Mouse (Mus musculus): Measurements from ENCODE around the gene Rtn4r. TPM values are rescaled to one million over a fixed set of nuclear protein-coding genes. Genes with fewer than 3 reads are reported as not detected.
"Not testable (repeated sequence)": the region's sequence is repeated elsewhere in the genome, so short reads cannot be mapped to it uniquely, and the experiment has no call there.

Rtn4r gene
- polyA plus RNA-seq, 1 experiment from 2014 or later, result 18.6 TPM

GRCm38 (mm10) chr16:18185715-18186449, 58.4 kb downstream of the Rtn4r start:
- no peaks in the 10 kb centered on the region for H3K27me3 ChIP-seq (ENCODE audit: control insufficient read depth, insufficient read depth, low read length)
- no peak overlapping the region for H3K4me3 ChIP-seq (replicated peaks; ENCODE audit: low read depth, low read length)
- no peaks in the 10 kb centered on the region for H3K4me1 ChIP-seq (ENCODE audit: control insufficient read depth, insufficient read depth, low read length)
- DNase-seq (no peak), ATAC-seq (ENCODE audit: low FRiP score, low TSS enrichment) (no peak)
- H3K9ac ChIP-seq (replicated peaks; ENCODE audit: low read length), result no peak overlapping the region
- no peak overlapping the region for H3K27ac ChIP-seq (replicated peaks; ENCODE audit: low read depth, low read length)
- no peaks in the 10 kb centered on the region for H3K9me3 ChIP-seq (ENCODE audit: control insufficient read depth, low read length)
- no peaks in the 10 kb centered on the region for H3K36me3 ChIP-seq (ENCODE audit: control insufficient read depth, insufficient read depth, low read length)
- WGBS, result 90% methylated on average over 8 of the region's 8 CpGs
- H3K4me2 ChIP-seq (ENCODE audit: low read length), result no peak overlapping the region

- ATAC-seq (ENCODE audit: low FRiP score, low TSS enrichment), result no peak
- Histone ChIP-seq H3K9me3 (ENCODE audit: control insufficient read depth, low read length) (no peaks in the 10 kb centered on the region), H3K4me1 (ENCODE audit: control insufficient read depth, insufficient read depth, low read length) (no peaks in the 10 kb centered on the region), H3K27me3 (ENCODE audit: control insufficient read depth, insufficient read depth, low read length) (no peaks in the 10 kb centered on the region), H3K27ac (replicated peaks; ENCODE audit: low read depth, low read length) (no peak overlapping the region), H3K9ac (replicated peaks; ENCODE audit: low read length) (no peak overlapping the region), H3K36me3 (ENCODE audit: control insufficient read depth, insufficient read depth, low read length) (no peaks in the 10 kb centered on the region), H3K4me3 (replicated peaks; ENCODE audit: low read depth, low read length) (no peak overlapping the region), H3K4me2 (ENCODE audit: low read length) (no peak overlapping the region)
- no peak for DNase-seq
- 89% methylated on average over 4 of the region's 4 CpGs for WGBS
Measured at GRCm38 (mm10) chr16:18186798-18187197, 59.4 kb downstream of the Rtn4r start.

- ATAC-seq (ENCODE audit: low FRiP score, low TSS enrichment), result no peak
Measured at GRCm38 (mm10) chr16:18187221-18187620, 59.8 kb downstream of the Rtn4r start.

GRCm38 (mm10) chr16:18191006-18191405, 63.6 kb downstream of the Rtn4r start:
- DNase-seq (no peak), ATAC-seq (ENCODE audit: low FRiP score, low TSS enrichment) (no peak)
- Histone ChIP-seq H3K27ac (replicated peaks; ENCODE audit: low read depth, low read length) (no peak overlapping the region), H3K4me1 (ENCODE audit: control insufficient read depth, insufficient read depth, low read length) (peaks cover 13% of the 10 kb centered on the region), H3K36me3 (ENCODE audit: control insufficient read depth, insufficient read depth, low read length) (no peaks in the 10 kb centered on the region), H3K4me3 (replicated peaks; ENCODE audit: low read depth, low read length) (no peak overlapping the region), H3K27me3 (ENCODE audit: control insufficient read depth, insufficient read depth, low read length) (no peaks in the 10 kb centered on the region), H3K4me2 (ENCODE audit: low read length) (no peak overlapping the region), H3K9ac (replicated peaks; ENCODE audit: low read length) (no peak overlapping the region), H3K9me3 (ENCODE audit: control insufficient read depth, low read length) (no peaks in the 10 kb centered on the region)
- 82% methylated on average over 2 of the region's 2 CpGs for WGBS

More at GRCm38 (mm10) chr16:18187221-18187620, 59.8 kb downstream of the Rtn4r start:
- Histone ChIP-seq H3K9ac (replicated peaks; ENCODE audit: low read length) (no peak overlapping the region), H3K36me3 (ENCODE audit: control insufficient read depth, insufficient read depth, low read length) (no peaks in the 10 kb centered on the region), H3K4me2 (ENCODE audit: low read length) (no peak overlapping the region), H3K27ac (replicated peaks; ENCODE audit: low read depth, low read length) (no peak overlapping the region), H3K4me3 (replicated peaks; ENCODE audit: low read depth, low read length) (no peak overlapping the region), H3K4me1 (ENCODE audit: control insufficient read depth, insufficient read depth, low read length) (no peaks in the 10 kb centered on the region), H3K9me3 (ENCODE audit: control insufficient read depth, low read length) (no peaks in the 10 kb centered on the region), H3K27me3 (ENCODE audit: control insufficient read depth, insufficient read depth, low read length) (no peaks in the 10 kb centered on the region)
- no peak for DNase-seq
- WGBS, result 95% methylated on average over 3 of the region's 3 CpGs

GRCm38 (mm10) chr16:18194208-18194985, 67.0 kb downstream of the Rtn4r start:
- Histone ChIP-seq H3K9me3 (ENCODE audit: control insufficient read depth, low read length) (no peaks in the 10 kb centered on the region), H3K36me3 (ENCODE audit: control insufficient read depth, insufficient read depth, low read length) (no peaks in the 10 kb centered on the region), H3K4me3 (replicated peaks; ENCODE audit: low read depth, low read length) (no peak overlapping the region), H3K27ac (replicated peaks; ENCODE audit: low read depth, low read length) (peak overlapping the region; percentile 45; the same call in 1 of the 2 replicates), H3K4me2 (ENCODE audit: low read length) (no peak overlapping the region), H3K4me1 (ENCODE audit: control insufficient read depth, insufficient read depth, low read length) (peaks cover 30% of the 10 kb centered on the region), H3K27me3 (ENCODE audit: control insufficient read depth, insufficient read depth, low read length) (no peaks in the 10 kb centered on the region), H3K9ac (replicated peaks; ENCODE audit: low read length) (0 out of 2 replicates have a peak overlapping the region, but pooled peaks have one; percentile 23)
- ATAC-seq (ENCODE audit: low FRiP score, low TSS enrichment) (no peak; the same call in 1 of the 2 replicates), DNase-seq (peak; percentile 44)
- 57% methylated on average over 15 of the region's 15 CpGs for WGBS

- H3K9ac ChIP-seq (replicated peaks; ENCODE audit: low read length), result no peak overlapping the region
- H3K9me3 ChIP-seq (ENCODE audit: control insufficient read depth, low read length), result no peaks in the 10 kb centered on the region
- H3K36me3 ChIP-seq (ENCODE audit: control insufficient read depth, insufficient read depth, low read length), result no peaks in the 10 kb centered on the region
- H3K4me3 ChIP-seq (replicated peaks; ENCODE audit: low read depth, low read length), result no peak overlapping the region
- H3K4me2 ChIP-seq (ENCODE audit: low read length), result no peak overlapping the region
- DNase-seq, result no peak
- WGBS, result 62% methylated on average over 5 of the region's 5 CpGs
- H3K27ac ChIP-seq (replicated peaks; ENCODE audit: low read depth, low read length), result peak overlapping the region; percentile 45; the same call in 1 of the 2 replicates
- no peaks in the 10 kb centered on the region for H3K27me3 ChIP-seq (ENCODE audit: control insufficient read depth, insufficient read depth, low read length)
- ATAC-seq (ENCODE audit: low FRiP score, low TSS enrichment), result no peak
- peaks cover 34% of the 10 kb centered on the region for H3K4me1 ChIP-seq (ENCODE audit: control insufficient read depth, insufficient read depth, low read length)
Measured at GRCm38 (mm10) chr16:18195068-18195467, 67.6 kb downstream of the Rtn4r start.

- WGBS, result 57% methylated on average over 3 of the region's 3 CpGs
- not testable (repeated sequence) for H3K27ac ChIP-seq (replicated peaks; ENCODE audit: low read depth, low read length); H3K4me2 ChIP-seq (ENCODE audit: low read length); H3K27me3 ChIP-seq (ENCODE audit: control insufficient read depth, insufficient read depth, low read length); H3K9ac ChIP-seq (replicated peaks; ENCODE audit: low read length); H3K4me3 ChIP-seq (replicated peaks; ENCODE audit: low read depth, low read length); H3K9me3 ChIP-seq (ENCODE audit: control insufficient read depth, low read length); DNase-seq; H3K36me3 ChIP-seq (ENCODE audit: control insufficient read depth, insufficient read depth, low read length); ATAC-seq (ENCODE audit: low FRiP score, low TSS enrichment)
- H3K4me1 ChIP-seq (ENCODE audit: control insufficient read depth, insufficient read depth, low read length), result peaks cover 34% of the 10 kb centered on the region
Measured at GRCm38 (mm10) chr16:18195561-18195960, 68.1 kb downstream of the Rtn4r start.

- no peak overlapping the region for H3K27ac ChIP-seq (replicated peaks; ENCODE audit: low read depth, low read length)
- H3K27me3 ChIP-seq (ENCODE audit: control insufficient read depth, insufficient read depth, low read length), result no peaks in the 10 kb centered on the region
- H3K9me3 ChIP-seq (ENCODE audit: control insufficient read depth, low read length), result no peaks in the 10 kb centered on the region
- peaks cover 34% of the 10 kb centered on the region for H3K4me1 ChIP-seq (ENCODE audit: control insufficient read depth, insufficient read depth, low read length)
- WGBS, result 86% methylated on average over 6 of the region's 6 CpGs
- no peak for ATAC-seq (ENCODE audit: low FRiP score, low TSS enrichment)
- H3K4me3 ChIP-seq (replicated peaks; ENCODE audit: low read depth, low read length), result no peak overlapping the region
- H3K9ac ChIP-seq (replicated peaks; ENCODE audit: low read length), result no peak overlapping the region; the same call in 1 of the 2 replicates
- H3K4me2 ChIP-seq (ENCODE audit: low read length), result no peak overlapping the region
- H3K36me3 ChIP-seq (ENCODE audit: control insufficient read depth, insufficient read depth, low read length), result no peaks in the 10 kb centered on the region
- no peak for DNase-seq
Measured at GRCm38 (mm10) chr16:18197881-18198280, 70.4 kb downstream of the Rtn4r start.
